Mouse (Mus musculus) liver, adult 2 months (tissue): ENCODE measurements around the gene Gm20379. TPM values are rescaled to one million over a fixed set of nuclear protein-coding genes. Genes with fewer than 3 reads are reported as not detected.

Experiments used
- DNase-seq: peaks from one replicate; pipeline ENCODE4 v3.0.0-alpha.2; 2011; ENCODE audit warnings: low read depth, low spot score; ENCODE audit errors: extremely low read depth
- H3K27ac ChIP-seq: fragments of 200-500 bp; replicated peaks from 2 replicates; pipeline ENCODE4 v1.5.1; 2012; ENCODE audit warnings: low read depth, mild to moderate bottlenecking, control low read depth, inconsistent platforms, low read length; ENCODE audit not compliant: insufficient read depth
- H3K27me3 ChIP-seq: fragments of 200-500 bp; 2 replicates; pipeline ENCODE4 v1.6.1; 2012; ENCODE audit warnings: mild to moderate bottlenecking, moderate library complexity, low read length, inconsistent platforms; ENCODE audit not compliant: control insufficient read depth, insufficient read depth
- H3K36me3 ChIP-seq: fragments of 200-500 bp; 2 replicates; pipeline ENCODE4 v1.6.1; 2012; ENCODE audit warnings: low read length, inconsistent platforms; ENCODE audit not compliant: control insufficient read depth, insufficient read depth
- H3K4me1 ChIP-seq: fragments of 200-500 bp; 2 replicates; pipeline ENCODE4 v1.6.1; 2011; ENCODE audit warnings: low read length; ENCODE audit not compliant: control insufficient read depth, insufficient read depth
- H3K4me3 ChIP-seq: fragments of 200-500 bp; 2 replicates; pipeline ENCODE4 v1.5.1; 2011; ENCODE audit warnings: low read depth, mild to moderate bottlenecking, control low read depth, low read length, moderate library complexity; ENCODE audit not compliant: insufficient read depth
- H3K79me2 ChIP-seq: fragments of 200-500 bp; 2 replicates; pipeline ENCODE4 v1.6.1; 2012; ENCODE audit warnings: inconsistent platforms, mild to moderate bottlenecking, low read length, moderate library complexity; ENCODE audit not compliant: control insufficient read depth, insufficient read depth
- H3K9ac ChIP-seq: fragments of 200-500 bp; 2 replicates; pipeline ENCODE4 v1.6.1; 2012; ENCODE audit warnings: low read depth, mild to moderate bottlenecking, control low read depth, inconsistent platforms, low read length
- CTCF ChIP-seq: fragments of 200-500 bp; IDR thresholded peaks from 2 replicates; pipeline ENCODE4 v1.5.1; 2011; ENCODE audit warnings: low read depth, low read length, control low read depth
- POLR2A ChIP-seq: fragments of 200-500 bp; IDR thresholded peaks from 2 replicates; pipeline ENCODE4 v1.6.1; 2011; ENCODE audit warnings: low read length, control low read depth; ENCODE audit not compliant: insufficient read depth; ENCODE audit errors: extremely low read depth
- WGBS: fragments of 180-500 bp; shearing (Covaris S2); methylation state at CpG from one replicate; pipeline ENCODE4 v1.1.7; 2018; 5-methylcytosine and 5-hydroxymethylcytosine counted together
- polyA plus RNA-seq: library from polyadenylated mRNA; depleted of rRNA; stranded (reverse); fragments of >200 nt; gene quantifications from 2 replicates; pipeline ENCODE4 v1.2.3, GENCODE M21; 2012; rRNA removed
- total RNA-seq: library from RNA; depleted of rRNA; stranded (reverse); fragments of >200 nt; gene quantifications from 2 replicates; pipeline ENCODE4 v1.2.3, GENCODE M21; 2014; rRNA removed

The Gm20379 gene
- total and polyA plus RNA-seq, 2 experiments, result not detected

- no peaks in the 10 kb centered on the region for H3K27me3 ChIP-seq
- H3K4me3 ChIP-seq, result peak within 1 kb of the TSS; percentile 91
- under 1% methylated on average over 76 of the region's 76 CpGs for WGBS
- peaks cover 4% of the 10 kb centered on the region; the same call in 1 of the 2 replicates for H3K79me2 ChIP-seq
- H3K36me3 ChIP-seq, result peaks cover 19% of the 10 kb centered on the region
- DNase-seq, result peak; percentile 87
- peak within 1 kb of the TSS; percentile 90 for H3K27ac ChIP-seq
- H3K9ac ChIP-seq, result peak within 1 kb of the TSS; percentile 91
- TF ChIP-seq POLR2A (peak; percentile 62), CTCF (peak; percentile 81)
- peaks cover 5% of the 10 kb centered on the region; the same call in 1 of the 2 replicates for H3K4me1 ChIP-seq
These were observed 48.9 kb downstream of the Gm20379 start, which contains the start of the genes Dhfr and Msh3 for GRCm38 (mm10) chr13:92354456-92355271. Gene Dhfr (plus strand): TSS chr13:92354726. Gene Msh3 (minus strand): TSS chr13:92355003.

- peaks cover 4% of the 10 kb centered on the region; the same call in 1 of the 2 replicates for H3K79me2 ChIP-seq
- H3K27ac ChIP-seq, result peak overlapping the region; percentile 84
- no peak for TF ChIP-seq CTCF
- no peak for TF ChIP-seq POLR2A
- peaks cover 23% of the 10 kb centered on the region for H3K36me3 ChIP-seq
- WGBS, result under 1% methylated on average over 24 of the region's 24 CpGs
- no peaks in the 10 kb centered on the region for H3K27me3 ChIP-seq
- DNase-seq, result peak; percentile 61
- H3K4me1 ChIP-seq, result peaks cover 5% of the 10 kb centered on the region; the same call in 1 of the 2 replicates
- peak overlapping the region; percentile 74 for H3K9ac ChIP-seq
- peak overlapping the region; percentile 79 for H3K4me3 ChIP-seq
These were observed 49.5 kb downstream of the Gm20379 start for GRCm38 (mm10) chr13:92355272-92355643.

- H3K27me3 ChIP-seq, result no peaks in the 10 kb centered on the region
- peaks cover 4% of the 10 kb centered on the region; the same call in 1 of the 2 replicates for H3K79me2 ChIP-seq
- peaks cover 5% of the 10 kb centered on the region; the same call in 1 of the 2 replicates for H3K4me1 ChIP-seq
- 92% methylated on average over 7 of the region's 7 CpGs for WGBS
- peaks cover 18% of the 10 kb centered on the region for H3K36me3 ChIP-seq
- DNase-seq, result no peak
- no peak overlapping the region for H3K27ac ChIP-seq
- H3K4me3 ChIP-seq, result no peak overlapping the region
- no peak overlapping the region for H3K9ac ChIP-seq
- TF ChIP-seq CTCF, result no peak
- no peak for TF ChIP-seq POLR2A
These were observed 50.6 kb downstream of the Gm20379 start for GRCm38 (mm10) chr13:92356376-92356775.

Other genes starting within 250 kb of the Gm20379 start
- gene Rasgrf2, start 174.3 kb upstream of the Gm20379 start, total RNA-seq, result 0.74 and 1.0 TPM in 2 replicates
- 0.17 and 0.44 TPM in 2 replicates for gene Rasgrf2, start 174.3 kb upstream of the Gm20379 start, polyA plus RNA-seq
- gene Dhfr, start 48.7 kb downstream of the Gm20379 start, total RNA-seq, result 17.1 and 17.5 TPM in 2 replicates
- 4.6 and 6.0 TPM in 2 replicates for gene Dhfr, start 48.7 kb downstream of the Gm20379 start, polyA plus RNA-seq
- 16.9 TPM in 2 replicates for gene Msh3, start 49.0 kb downstream of the Gm20379 start, total RNA-seq
- gene Msh3, start 49.0 kb downstream of the Gm20379 start, polyA plus RNA-seq, result 2.7 and 3.0 TPM in 2 replicates
- gene Ankrd34b, start 119.9 kb downstream of the Gm20379 start, total RNA-seq, result not detected in 2 replicates
- gene Ankrd34b, start 119.9 kb downstream of the Gm20379 start, polyA plus RNA-seq, result not detected in 2 replicates
- 8.7 and 9.3 TPM in 2 replicates for gene Fam151b, start 178.0 kb downstream of the Gm20379 start, total RNA-seq
- gene Fam151b, start 178.0 kb downstream of the Gm20379 start, polyA plus RNA-seq, result 2.7 and 3.4 TPM in 2 replicates
- 7.5 and 7.8 TPM in 2 replicates for gene Zfyve16, start 224.9 kb downstream of the Gm20379 start, total RNA-seq
- gene Zfyve16, start 224.9 kb downstream of the Gm20379 start, polyA plus RNA-seq, result 0.76 and 0.97 TPM in 2 replicates